Mouse (Mus musculus) lung, adult 2 months (tissue): ENCODE measurements around the gene Smim8.

Experiments used
- CTCF ChIP-seq: fragments of 200-500 bp; IDR thresholded peaks from 2 replicates; pipeline ENCODE4 v1.5.1; 2011; ENCODE audit warnings: mild to moderate bottlenecking, low read length, control low read depth; ENCODE audit not compliant: insufficient read depth
- POLR2A ChIP-seq: fragments of 200-500 bp; IDR thresholded peaks from 2 replicates; pipeline ENCODE4 v1.6.1; 2011; ENCODE audit warnings: low read depth, mild to moderate bottlenecking, control low read depth, low read length, borderline replicate concordance; ENCODE audit errors: extremely low read depth

DNA sequence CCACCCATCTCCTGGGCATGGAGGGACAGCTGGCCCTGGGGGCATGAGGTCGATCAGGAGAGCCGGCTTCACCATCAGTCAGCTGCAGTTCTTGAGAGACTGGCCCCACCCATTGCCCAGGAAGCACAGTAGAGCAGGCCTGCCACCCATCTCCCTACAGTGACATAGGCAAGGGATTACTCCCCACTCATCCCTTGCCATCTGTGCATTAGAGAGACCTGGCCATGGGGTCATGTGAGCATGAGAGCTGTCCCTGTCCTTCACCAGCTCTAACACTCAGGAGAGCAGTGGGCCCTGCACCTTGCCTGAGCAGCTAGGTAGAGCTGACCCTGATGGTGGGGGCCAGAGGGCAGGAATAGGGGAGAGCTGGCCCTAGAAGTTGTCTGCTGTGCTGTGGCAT, 7.4 kb upstream of the Smim8 start:
- TF ChIP-seq CTCF (no peak), POLR2A (no peak)
